Mouse (Mus musculus): ENCODE data around the gene Asb15.

Asb15 gene

GRCm38 (mm10) chr6:24609531-24609930 lies 81.6 kb downstream of the Asb15 start:
- no peak for DNase-seq

DNA sequence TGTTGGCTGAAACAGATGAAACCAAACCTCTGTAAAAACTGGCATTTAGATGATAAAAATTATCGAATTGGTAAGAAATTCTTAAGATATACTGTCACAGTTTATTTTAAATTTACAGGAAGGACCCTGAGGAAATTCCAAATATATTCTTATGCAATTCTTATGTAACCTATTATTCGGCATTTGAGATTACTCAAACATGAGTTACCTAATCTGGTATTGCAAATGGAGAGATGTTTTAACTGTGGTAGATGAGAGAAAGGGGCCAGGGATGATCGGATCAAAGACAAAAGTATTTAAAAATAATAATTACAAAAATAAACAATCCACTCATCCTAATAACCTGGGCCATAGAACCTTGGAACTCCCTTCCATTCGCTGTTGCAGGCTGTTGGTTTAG lies 82.4 kb downstream of the Asb15 start:
- no peak for DNase-seq

DNA sequence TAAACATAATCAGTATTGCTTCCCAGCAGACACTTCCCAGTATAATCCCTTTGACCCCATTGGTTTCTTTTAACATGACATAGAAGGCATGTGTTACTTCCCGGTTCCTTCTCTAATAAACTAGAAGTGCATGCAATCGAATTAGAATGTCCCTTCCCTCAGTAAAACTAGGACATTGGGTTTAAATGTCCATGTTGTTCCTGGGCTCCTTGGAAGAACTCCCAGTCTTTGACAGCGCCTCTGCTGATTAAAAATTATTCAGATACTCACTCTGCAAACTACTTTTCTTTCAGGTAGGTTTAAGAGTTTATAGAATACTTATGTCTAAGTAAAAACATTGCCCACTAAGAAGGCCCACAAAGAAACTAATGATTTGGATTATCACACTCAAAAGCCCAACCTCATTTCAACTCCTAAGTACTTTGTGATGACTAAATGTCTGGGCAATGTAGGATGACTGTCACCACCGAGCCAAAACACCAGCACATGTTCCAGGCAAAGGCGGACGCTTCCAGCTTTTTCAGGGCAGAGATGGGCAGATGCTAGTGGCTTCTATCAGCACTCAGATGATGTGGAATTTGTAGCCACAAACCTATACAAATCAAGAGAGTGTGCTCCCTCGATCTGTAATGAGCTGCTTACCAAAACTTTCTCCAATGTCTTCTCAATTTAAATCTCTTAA lies 84.3 kb downstream of the Asb15 start:
- DNase-seq = no peak

DNA sequence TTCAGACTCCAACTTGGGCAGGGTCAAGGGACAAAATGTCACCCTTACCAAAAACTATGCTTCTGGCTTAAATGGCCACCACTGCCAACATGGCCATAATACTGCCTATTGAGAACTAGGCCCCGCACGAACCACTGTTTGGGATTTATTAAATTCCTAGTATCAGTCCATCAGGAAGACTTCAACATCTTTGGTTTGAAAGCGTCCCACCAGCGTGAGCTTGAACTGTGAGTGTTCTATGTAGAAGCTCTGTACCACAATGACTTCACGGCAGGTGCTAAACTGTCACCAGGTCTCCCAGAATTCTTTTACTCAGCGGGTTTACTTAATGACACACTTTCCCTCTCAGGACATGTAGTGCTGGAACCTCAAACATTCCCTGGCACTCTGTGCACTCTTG lies 85.4 kb downstream of the Asb15 start:
- DNase-seq = no peak

DNA sequence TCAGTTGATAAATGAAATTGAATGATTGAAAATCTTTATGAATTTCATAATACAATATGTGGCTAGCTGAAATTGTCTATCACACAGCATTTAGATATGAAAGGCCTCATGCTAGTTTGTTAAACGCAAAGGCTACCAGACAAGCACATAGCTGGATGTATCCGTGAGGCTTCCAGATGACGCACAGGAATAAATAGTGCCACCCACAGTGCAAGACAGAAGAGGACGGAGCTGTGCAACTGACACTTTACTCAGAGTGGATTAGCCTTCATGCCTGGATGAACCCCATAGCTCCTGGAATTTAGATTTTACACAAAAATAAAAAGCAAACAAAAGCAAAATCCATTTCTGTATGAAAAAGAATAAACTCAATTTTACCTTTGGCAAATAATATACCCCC lies 86.0 kb downstream of the Asb15 start:
- no peak for DNase-seq

DNA sequence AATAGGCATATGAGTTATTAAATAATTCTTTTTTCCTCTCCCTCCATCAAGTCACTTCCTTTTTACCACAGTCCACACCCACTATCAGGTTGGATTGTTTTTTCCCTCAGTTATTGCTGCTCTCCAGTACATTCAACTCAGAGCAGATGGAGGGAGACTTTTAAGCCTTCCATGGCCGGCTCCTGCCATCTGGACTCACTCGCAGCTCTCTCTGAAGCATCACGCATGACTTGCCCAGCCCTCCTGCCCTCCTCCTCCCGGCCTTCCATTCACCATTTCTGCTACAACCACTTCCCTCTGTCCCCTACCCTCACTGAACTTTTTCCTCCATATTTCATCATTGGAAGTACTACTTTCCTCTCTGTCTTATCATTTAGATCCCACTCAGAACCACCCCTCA lies 88.8 kb downstream of the Asb15 start:
- peak; percentile 77 for DNase-seq

- no peak for DNase-seq
Measured at GRCm38 (mm10) chr6:24619285-24620045, 91.5 kb downstream of the Asb15 start.

DNA sequence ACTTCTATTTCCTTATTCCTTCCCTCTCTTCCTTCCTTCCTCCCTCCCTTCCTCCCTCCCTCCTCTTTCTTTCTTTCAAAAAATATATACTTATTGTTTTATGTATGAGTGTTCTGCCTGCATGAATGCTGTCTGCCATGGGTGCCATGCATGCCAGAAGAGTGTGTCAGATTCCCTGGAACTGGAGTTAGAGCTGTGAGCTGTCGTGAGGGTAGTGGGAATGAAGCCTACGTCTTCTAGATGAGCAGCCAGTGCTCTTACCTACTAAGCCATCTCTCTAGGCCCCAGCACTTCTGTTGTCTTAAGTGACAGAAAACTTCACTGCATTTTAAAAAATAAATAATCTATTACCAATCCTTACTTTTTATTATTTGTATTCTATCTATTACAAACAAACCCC lies 93.0 kb downstream of the Asb15 start:
- DNase-seq = no peak

DNA sequence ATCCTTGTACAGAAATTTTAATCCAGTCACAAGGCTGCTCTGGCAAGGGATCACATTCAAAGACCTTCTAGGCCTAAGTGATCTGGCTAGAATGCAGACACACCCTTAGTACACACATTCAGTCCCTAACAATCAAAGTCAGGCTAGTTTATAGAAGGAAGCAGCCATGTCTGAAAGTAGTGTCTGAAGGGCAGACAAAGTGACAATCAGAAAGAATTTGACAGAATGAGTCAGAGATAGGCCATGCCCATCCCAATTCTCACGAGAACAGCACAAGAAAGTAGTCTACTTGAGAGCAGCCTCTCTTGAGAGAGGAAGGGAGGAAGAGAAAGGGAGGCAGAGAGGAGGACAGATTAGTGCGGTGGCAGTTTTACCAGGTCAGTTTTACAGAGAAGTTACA lies 94.2 kb downstream of the Asb15 start:
- no peak for DNase-seq

All from cerebellum, adult 11-12 months (tissue).